Mouse (Mus musculus) C2C12 (cell line): ENCODE results near the gene Pgm5. TPM values are rescaled to one million over a fixed set of nuclear protein-coding genes. Genes with fewer than 3 reads are reported as not detected.

ENCODE experiments used
- H3K27me3 ChIP-seq: one replicate; pipeline ENCODE4 v1.6.1; 2011; ENCODE audit not compliant: control insufficient read depth, insufficient read depth, insufficient read length
- H3K36me3 ChIP-seq: one replicate; pipeline ENCODE4 v1.6.1; 2011; ENCODE audit not compliant: control insufficient read depth, insufficient read depth
- H3K4me3 ChIP-seq: one replicate; pipeline ENCODE4 v1.5.1; 2011; ENCODE audit warnings: mild to moderate bottlenecking, control low read depth; ENCODE audit not compliant: poor library complexity, insufficient read depth, severe bottlenecking
- H3K79me2 ChIP-seq: one replicate; pipeline ENCODE4 v1.6.1; 2011; ENCODE audit not compliant: control insufficient read depth, insufficient read depth
- H3K79me3 ChIP-seq: one replicate; pipeline ENCODE4 v1.6.1; 2011; ENCODE audit warnings: low read depth, control low read depth
- H3ac ChIP-seq: one replicate; pipeline ENCODE3; 2011; ENCODE audit warnings: low read depth; ENCODE audit not compliant: control insufficient read depth, insufficient read length
- CEBPB ChIP-seq: IDR thresholded peaks from one replicate; pipeline ENCODE4 v1.6.1; 2011; ENCODE audit warnings: low read depth, mild to moderate bottlenecking, control low read depth, moderate library complexity
- CTCF ChIP-seq: IDR thresholded peaks from one replicate; pipeline ENCODE4 v1.5.1; 2011; ENCODE audit not compliant: control insufficient read depth, insufficient read depth, insufficient read length
- FOSL1 ChIP-seq: IDR thresholded peaks from one replicate; pipeline ENCODE4 v1.8.0; 2011; ENCODE audit warnings: mild to moderate bottlenecking, low read length; ENCODE audit not compliant: poor library complexity, insufficient read depth, severe bottlenecking
- MAX ChIP-seq: IDR thresholded peaks from one replicate; pipeline ENCODE4 v1.6.1; 2011; ENCODE audit warnings: mild to moderate bottlenecking, control low read depth
- MYOD1 ChIP-seq: IDR thresholded peaks from one replicate; pipeline ENCODE4 v1.6.1; 2011; ENCODE audit warnings: low read depth; ENCODE audit not compliant: control insufficient read depth, insufficient read length
- MYOG ChIP-seq: IDR thresholded peaks from one replicate; pipeline ENCODE4 v1.6.1; 2011; ENCODE audit not compliant: control insufficient read depth, insufficient read length; ENCODE audit errors: extremely low read depth
- USF1 ChIP-seq: IDR thresholded peaks from one replicate; pipeline ENCODE4 v1.6.1; 2011; ENCODE audit warnings: low read depth, mild to moderate bottlenecking, control low read depth, moderate library complexity
- polyA plus RNA-seq: library from polyadenylated mRNA; unstranded; fragments of >200 nt; fragmentation: generic; extraction: Trizol; gene quantifications from one replicate; pipeline ENCODE4 v1.2.1, GENCODE M21; 2012; ENCODE audit warnings: missing spikeins

Gene Pgm5
- polyA plus RNA-seq, 1 experiment: 0.05 TPM

DNA sequence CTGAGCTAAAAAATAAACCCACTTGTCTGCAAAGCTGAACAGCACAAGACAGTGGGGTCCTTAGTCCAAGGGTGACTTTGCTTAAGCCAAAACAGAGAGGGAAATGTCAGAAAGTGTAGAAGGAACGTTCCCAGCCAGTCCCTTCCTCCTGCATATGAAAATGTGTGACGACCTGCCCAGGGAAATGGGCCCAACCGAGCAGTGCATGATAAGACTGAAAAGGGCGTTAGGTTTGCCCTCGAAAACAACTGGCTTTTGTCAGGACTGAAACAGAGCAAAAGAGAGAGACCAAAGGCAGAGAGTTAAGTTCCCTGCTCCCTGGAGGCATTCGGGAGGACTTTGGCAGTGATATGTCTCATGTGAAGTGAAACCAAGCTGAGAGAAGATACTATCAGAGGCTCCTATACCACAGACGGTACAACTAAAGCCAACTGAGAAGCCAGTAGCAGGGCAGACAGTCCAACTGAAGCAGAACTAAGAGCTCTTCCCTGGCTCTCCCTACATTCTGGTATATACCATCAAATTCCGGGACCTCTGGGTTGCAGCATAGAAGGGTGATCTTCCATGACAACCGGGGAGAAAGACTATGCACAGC, 68.0 kb downstream of the Pgm5 start:
- H3K79me2 ChIP-seq: no peaks in the 10 kb centered on the region
- no peak overlapping the region for H3K4me3 ChIP-seq
- no peak overlapping the region for H3ac ChIP-seq
- no peaks in the 10 kb centered on the region for H3K36me3 ChIP-seq
- no peak for TF ChIP-seq CTCF
- no peaks in the 10 kb centered on the region for H3K79me3 ChIP-seq
- H3K27me3 ChIP-seq: peaks cover 6% of the 10 kb centered on the region

DNA sequence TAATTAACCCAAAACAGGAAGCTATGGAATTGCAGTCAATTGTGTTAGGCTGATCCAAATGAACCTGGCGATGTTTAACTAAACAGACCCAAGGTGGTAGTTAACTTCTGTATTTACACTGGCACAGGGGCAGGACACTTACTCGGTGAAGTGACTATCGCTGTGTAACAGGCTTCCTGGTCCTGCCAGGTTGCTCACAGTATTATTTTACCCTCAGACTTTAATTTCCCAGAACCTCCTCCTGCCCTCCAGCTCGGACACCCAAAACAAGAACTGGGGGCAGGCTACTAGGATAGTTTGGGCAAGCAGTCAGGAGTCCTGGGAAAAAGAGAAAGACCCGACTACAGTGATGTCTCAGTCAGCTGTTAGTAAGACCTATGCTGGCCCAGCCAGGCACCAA, 68.8 kb downstream of the Pgm5 start:
- no peaks in the 10 kb centered on the region for H3K79me2 ChIP-seq
- TF ChIP-seq CEBPB (no peak), USF1 (no peak), FOSL1 (no peak), MYOD1 (no peak), MYOG (no peak), CTCF (no peak), MAX (no peak)

DNA sequence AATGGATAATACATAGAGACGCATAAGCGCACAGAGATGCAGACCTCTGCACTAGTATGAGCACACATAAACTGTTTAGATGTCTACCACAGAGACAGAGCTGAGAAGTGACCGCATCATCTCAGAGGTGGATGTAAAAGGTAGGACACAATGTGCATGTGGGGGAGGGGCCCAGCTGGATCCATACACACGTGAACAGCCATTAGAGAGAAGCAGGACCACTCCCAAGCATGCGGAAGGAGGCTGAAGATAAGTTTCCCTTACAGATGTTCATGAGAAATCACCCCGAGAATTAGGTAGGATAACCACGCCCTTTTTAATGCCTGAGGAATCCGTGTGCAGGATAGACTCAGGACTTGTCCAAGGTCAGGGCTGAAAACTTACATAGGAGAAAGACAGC, 75.8 kb downstream of the Pgm5 start:
- TF ChIP-seq CTCF (no peak), FOSL1 (no peak), CEBPB (no peak), MYOD1 (no peak), USF1 (no peak), MAX (no peak)
- H3K79me3 ChIP-seq: no peaks in the 10 kb centered on the region
- no peaks in the 10 kb centered on the region for H3K36me3 ChIP-seq
- no peaks in the 10 kb centered on the region for H3K79me2 ChIP-seq
- H3K27me3 ChIP-seq: peaks cover 7% of the 10 kb centered on the region
- H3ac ChIP-seq: no peak overlapping the region
- H3K4me3 ChIP-seq: no peak overlapping the region

More for the DNA sequence above, 68.8 kb downstream of the Pgm5 start:
- Histone ChIP-seq H3K27me3 (peaks cover 6% of the 10 kb centered on the region), H3K79me3 (no peaks in the 10 kb centered on the region), H3ac (no peak overlapping the region), H3K4me3 (no peak overlapping the region), H3K36me3 (no peaks in the 10 kb centered on the region)

DNA sequence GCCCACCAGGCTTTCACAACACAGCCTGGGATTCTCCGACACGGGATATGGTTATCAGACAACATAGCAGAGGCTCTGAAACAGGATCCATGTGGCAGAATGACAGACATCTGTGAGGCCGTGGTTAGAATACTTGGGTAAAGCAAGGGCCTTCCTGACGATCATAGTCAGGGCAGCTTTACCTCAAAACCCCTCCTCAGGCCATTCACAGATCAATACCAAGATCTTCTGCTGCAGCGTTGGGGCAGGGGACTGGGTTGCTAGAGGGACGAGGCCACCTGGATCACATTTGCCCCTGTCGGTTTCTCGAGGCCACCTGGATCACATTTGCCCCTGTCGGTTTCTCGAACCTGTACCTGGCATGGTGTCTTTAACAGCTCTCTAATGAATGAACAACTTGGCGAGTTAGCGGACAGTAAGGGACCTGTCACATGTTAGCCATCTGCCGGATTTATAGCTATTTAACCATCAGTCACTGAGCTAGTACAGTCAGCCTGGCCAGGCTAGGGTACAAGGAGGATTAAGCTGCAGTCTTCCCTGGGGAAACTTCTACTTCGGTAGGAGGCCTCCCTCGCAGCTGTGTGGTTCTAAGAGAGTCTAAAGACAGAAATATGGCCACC, 76.5 kb downstream of the Pgm5 start:
- Histone ChIP-seq H3K36me3 (no peaks in the 10 kb centered on the region), H3K79me2 (no peaks in the 10 kb centered on the region), H3K4me3 (no peak overlapping the region), H3ac (no peak overlapping the region), H3K27me3 (peaks cover 7% of the 10 kb centered on the region), H3K79me3 (no peaks in the 10 kb centered on the region)
- TF ChIP-seq MYOG: no peak
- no peak for TF ChIP-seq CTCF
- no peak for TF ChIP-seq MYOD1
- no peak for TF ChIP-seq MAX

DNA sequence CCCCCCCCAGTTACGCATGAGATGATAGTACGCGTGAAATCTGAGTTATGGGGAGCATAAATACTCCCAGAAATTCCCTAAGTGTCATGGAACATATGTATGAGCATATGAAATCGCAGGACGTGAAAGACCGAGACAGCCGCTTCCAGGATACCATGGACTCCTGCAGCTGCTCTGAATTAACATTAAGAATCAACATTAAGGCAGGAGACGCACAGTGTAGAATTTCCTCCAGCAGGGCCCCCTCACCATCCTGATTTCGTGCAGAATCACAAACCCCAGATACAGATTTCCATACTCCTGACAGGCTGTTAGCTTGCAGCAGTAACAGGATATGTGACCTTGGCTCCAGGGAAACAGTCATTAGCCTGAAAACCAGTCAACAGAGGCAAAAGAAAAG, 77.9 kb downstream of the Pgm5 start:
- no peaks in the 10 kb centered on the region for H3K79me2 ChIP-seq
- no peaks in the 10 kb centered on the region for H3K79me3 ChIP-seq
- no peaks in the 10 kb centered on the region for H3K36me3 ChIP-seq
- H3K4me3 ChIP-seq: no peak overlapping the region
- TF ChIP-seq MYOG: no peak
- no peak for TF ChIP-seq MYOD1
- no peak for TF ChIP-seq CEBPB
- TF ChIP-seq MAX: no peak
- TF ChIP-seq USF1: no peak
- TF ChIP-seq FOSL1: no peak
- no peak for TF ChIP-seq CTCF
- H3ac ChIP-seq: no peak overlapping the region
- peaks cover 7% of the 10 kb centered on the region for H3K27me3 ChIP-seq

DNA sequence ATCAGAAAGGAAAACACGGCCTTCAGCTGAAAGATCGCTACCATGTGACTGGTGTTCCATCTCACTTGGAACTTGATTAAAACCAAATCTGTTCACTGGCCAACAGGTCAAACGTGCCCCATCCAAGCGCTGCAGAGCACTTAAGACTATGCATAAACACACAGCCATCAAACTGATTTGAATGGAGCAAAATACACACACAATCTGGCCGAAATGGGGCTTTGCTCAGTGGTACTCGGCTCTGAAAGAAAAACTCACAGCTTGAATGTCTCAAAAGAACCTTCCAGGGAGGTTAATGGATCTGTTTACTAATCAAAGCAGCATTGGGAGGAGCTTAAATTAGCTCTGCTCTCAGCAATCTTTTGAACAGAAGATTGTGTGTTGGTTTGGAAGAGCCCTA, 81.7 kb downstream of the Pgm5 start:
- Histone ChIP-seq H3K27me3 (no peaks in the 10 kb centered on the region), H3K36me3 (no peaks in the 10 kb centered on the region), H3K4me3 (no peak overlapping the region), H3K79me3 (no peaks in the 10 kb centered on the region), H3ac (no peak overlapping the region), H3K79me2 (no peaks in the 10 kb centered on the region)
- TF ChIP-seq CEBPB (no peak), CTCF (no peak), MAX (no peak), FOSL1 (no peak), MYOD1 (no peak), USF1 (no peak), MYOG (no peak)
